Mouse (Mus musculus) adrenal gland, postnatal 10 days (tissue): ENCODE results near the gene Stim2. TPM values are rescaled to one million over a fixed set of nuclear protein-coding genes. Genes with fewer than 3 reads are reported as not detected.

Experiments
- DNase-seq: peaks from one replicate; pipeline ENCODE4 v3.0.0; 2021; ENCODE audit warnings: mixed read lengths
- total RNA-seq, 2 experiments: library from RNA; stranded (reverse); gene quantifications; 2 replicates each; pipeline ENCODE4 v1.2.3; 2021

The Stim2 gene
- total RNA-seq, 2 experiments from 2014 or later = 28.7 to 35.1 TPM

DNA sequence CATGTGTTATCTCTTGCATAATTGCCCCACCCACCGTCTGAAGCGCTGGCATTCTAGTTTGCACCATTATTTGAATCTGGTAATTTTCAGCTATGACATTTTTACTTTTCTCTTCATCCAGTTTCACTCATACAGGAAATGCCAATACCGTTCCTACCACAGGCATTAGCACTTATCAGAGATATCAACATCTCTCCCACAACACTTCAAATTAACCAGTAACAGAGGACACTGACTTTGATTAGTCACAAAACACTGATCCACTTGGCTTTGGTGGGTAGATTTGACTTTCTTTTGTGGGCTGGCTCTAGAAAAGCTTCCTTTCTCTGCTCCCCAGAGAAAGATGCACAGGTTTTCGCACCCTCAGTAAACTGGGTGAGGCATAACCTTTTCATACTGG lies 3.7 kb upstream of the Stim2 start:
- no peak for DNase-seq

DNA sequence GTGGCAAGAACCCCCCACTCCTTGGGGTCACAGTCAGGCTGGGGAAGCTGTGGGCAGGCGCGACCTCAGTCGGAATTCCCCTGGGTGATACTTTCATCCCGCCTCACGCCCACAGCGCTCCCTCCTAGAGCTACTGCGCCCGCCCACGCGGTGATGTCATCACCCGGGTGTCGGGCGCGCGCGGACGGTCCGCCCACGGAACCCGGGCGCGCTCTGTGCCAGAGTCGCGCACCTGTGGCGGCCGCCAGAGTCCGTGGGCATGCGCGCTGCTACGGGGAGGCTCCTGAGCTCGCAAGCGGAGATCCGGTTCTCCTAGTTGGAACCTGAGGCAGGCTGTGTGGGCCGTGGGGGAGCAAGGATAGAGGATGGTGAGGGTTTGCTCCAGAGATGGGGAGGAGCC lies 3.0 kb upstream of the Stim2 start:
- DNase-seq = peak; percentile 83

DNA sequence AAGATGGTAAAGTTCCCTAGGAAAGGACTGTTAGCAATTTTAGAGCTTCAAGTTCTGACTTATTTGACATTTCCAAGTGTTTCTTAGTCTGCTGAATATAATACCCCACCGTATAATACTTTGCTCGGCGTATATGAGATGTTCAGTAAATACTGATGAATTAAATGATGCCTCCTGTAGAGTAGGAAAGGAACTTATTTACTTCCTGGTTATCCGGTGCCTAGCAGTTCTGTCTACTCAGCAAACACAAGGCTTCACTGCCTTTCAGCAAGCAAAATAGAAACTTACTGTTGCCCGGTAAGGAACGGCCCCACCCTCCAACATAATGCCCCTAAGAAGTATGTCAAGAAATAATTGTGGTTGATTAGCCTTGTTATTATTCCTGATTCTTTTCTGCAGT lies 1.5 kb upstream of the Stim2 start:
- DNase-seq = no peak

DNA sequence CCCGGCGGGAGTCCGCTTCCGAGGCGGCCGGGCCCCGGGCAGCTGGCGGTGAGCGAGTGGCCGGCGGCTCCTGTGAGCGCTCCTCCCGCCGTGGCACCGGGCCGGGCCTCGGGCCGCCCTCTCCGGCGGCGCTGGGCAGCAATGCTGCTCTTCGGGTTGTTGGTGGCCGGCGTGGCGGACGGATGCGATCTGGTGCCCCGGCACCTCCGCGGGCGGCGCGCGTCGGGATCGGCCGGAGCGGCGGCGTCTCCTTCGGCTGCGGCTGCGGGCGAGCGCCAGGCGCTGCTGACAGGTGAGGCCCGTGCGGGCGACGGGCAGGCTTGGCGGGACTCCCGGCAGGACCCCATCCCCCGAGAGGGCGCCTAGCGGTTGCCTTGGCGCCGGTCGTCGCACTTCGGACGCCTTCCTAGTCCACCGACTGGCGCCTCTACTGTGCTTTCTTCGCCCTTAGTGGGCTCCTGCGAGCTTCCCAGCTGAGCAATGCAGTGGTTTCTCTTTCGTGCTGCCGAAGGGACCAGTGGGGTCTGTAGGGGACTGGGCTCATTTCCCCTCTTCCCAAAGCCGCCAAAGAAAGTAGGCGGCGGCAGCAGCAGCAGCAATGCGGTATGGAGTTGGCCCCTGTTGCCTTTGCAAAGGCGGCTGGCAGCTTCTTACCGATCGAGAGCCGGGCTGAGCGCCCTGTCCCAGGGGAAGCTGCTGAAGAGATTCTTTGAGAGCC lies 603 bp downstream of the Stim2 start:
- DNase-seq = peak; percentile 71

DNA sequence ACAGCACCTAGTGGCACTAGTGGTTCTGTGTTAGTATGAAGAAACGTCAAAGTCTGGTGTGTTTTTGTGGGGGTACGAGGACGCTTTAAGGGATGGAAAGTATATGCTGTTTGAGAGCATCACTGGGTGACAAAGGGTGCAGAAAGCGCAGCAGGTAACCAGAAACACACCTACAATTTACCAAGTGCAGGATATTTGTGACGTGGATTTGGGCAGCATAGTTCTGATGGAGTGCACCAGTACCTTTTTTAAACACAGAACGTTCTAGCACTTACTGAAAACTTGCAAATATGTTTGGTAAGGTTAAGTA lies 1.1 kb downstream of the Stim2 start:
- no peak for DNase-seq

DNA sequence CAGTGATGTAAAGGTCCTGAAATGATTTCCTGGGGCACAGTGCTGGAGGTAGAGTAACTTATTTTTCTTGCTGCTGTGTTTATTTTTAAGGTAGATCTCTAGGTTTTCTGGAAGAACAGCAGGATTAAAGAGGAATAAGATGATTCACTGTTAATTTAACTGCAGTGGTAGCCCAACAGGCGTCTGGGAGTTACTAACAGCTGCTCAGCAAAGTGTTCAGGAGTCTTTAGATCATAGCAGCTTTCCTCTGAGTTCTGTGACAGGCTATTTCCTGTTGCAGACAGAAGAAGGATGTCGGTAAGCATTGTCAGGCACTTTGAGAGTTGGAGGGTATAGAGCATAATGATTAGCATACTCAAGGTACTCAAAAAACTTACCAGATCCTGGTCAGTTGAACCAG lies 1.5 kb downstream of the Stim2 start:
- no peak for DNase-seq

DNA sequence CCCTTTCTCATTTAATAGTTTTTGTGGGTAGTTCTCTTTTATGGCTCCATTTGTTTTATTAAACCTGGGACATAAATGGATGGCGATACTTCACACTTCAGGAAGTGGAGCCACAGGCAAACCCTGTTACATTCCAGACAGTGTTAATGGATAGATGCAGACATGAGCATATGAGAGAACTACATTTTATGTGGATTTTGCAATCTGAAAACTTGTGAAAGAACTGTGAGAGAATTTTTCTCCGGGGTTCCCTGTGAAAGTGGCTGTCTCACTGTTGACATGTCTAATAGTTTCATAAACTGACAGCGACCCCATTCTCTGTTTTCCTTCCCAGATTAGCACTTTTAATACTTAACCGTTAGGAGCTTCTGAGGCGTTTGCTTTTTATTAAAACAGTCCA lies 2.7 kb downstream of the Stim2 start:
- no peak for DNase-seq

DNA sequence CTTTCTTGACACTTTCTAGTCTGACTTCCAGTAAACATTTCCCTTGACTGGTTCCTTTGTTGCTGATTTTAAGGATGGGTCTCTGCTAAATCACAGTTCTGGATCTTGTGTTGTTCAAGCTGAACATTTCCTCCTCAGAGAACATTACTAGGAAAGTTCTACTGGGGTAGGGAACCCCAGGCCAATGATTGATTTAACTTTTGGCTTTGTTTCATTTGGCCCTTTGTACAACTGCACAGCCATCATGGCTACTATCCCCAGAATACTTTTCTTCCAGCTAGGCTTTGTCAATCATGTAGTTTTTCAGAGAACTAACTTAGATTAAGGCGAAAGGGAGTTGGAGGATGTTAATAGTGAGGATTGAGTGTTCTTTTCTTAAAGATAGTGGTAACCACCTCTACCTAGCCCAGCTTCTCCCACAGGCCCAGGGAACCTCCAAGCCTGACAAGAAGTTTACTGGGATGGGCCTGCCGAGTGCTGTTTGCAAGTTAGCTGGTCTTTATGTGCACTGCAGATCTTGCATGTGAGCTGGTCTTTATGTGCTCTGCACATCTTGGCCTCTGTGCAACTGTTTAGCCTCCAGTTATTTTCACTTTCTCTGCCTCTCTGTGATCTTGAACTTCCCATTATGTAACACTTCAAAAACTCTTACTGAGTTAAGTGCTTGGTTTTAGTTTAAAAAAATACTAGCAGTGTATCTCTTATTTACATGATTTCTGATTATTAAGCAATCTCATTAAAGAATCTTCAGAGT lies 7.0 kb downstream of the Stim2 start:
- DNase-seq = no peak

DNA sequence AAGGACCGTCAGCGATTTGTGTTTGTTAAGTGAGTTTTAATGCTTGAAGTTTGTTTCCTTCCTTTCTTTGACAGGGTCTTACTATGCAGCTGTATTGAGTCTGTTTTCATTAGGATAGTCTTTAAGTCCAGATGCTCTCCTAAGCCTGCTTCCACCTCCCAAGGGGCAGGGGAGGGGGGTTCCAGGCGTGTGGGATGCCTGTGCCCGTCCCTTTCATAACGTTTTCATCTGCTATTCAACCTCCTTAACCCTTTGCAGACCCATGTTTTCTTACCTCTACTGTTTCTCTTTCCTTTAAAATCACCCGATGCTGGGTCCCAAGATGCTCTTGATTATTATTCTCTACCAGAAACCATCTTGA lies 7.5 kb downstream of the Stim2 start:
- no peak for DNase-seq

DNA sequence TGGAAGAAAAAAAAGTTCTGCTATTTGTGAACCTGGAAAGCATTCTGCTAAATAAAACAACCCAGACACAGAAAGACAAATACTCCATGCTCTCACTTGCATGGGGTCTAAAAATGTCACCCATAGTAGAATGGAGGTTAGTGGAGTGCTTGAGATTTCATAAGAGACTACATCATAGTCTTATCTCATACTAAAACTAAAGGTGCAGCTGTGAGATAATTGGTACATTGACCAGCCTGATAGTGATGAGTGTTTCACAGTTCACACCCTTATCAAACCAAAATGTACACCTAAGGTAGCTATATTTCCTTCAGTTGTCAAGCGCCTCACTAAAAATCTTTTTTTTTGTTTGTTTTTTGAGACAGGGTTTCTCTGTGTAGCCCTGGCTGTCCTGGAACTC lies 8.5 kb downstream of the Stim2 start:
- DNase-seq = no peak

DNA sequence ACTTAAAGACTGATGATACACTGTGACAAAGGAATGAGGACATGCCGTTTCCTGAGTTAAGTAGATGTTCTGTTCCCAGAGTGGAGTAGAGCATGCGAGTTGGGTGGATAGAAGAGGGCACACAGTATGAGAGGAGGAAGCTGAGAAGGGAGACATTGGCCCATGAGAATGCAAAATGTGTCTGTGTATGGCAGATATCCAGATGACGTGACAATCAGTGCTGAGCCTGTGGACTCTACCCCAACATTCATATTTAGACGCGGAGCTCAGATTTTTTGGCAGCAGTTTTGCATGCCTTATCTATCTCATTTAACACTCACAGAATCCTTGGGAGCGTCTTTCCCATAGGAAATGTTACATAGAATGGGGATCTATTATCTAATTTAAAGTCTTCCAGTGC lies 9.3 kb downstream of the Stim2 start:
- no peak for DNase-seq

DNA sequence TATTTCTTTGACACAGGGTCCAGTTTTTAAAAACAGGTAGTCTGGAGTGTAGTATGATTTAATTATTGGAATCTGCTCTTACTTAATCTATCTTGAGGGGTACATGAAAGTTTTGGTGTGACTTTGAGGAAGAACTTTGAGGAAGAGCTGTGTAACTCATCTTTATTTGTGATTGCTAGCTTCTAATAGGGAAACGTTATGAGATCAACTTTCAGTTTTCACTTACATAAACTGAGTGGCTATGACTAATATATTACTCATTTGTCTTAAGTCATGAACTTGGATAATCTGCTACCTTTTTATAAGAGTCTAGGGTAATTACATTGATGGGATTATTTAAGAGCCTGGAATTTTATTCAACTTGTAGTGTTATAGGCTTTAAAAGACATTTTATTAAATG lies 15.0 kb downstream of the Stim2 start:
- no peak for DNase-seq

DNA sequence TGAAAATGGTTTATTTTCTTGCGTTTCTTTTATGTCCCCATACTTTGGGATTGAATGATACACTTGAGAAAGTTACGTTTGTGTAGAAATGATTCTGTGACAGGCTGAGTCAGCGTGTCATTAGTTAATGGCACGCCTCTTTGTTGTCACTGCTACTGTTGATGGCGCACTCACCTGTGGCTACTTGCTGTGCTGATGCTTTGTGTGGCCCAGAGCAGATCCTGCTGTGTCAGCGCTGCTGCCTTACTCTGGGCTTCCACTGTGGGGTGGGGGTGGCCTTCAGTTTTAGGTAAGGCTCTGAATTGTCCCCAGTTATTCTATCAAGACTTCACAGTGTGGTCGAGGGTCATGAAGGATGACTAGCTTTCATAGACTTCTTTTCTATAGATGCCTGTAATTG lies 18.8 kb downstream of the Stim2 start:
- no peak for DNase-seq

DNA sequence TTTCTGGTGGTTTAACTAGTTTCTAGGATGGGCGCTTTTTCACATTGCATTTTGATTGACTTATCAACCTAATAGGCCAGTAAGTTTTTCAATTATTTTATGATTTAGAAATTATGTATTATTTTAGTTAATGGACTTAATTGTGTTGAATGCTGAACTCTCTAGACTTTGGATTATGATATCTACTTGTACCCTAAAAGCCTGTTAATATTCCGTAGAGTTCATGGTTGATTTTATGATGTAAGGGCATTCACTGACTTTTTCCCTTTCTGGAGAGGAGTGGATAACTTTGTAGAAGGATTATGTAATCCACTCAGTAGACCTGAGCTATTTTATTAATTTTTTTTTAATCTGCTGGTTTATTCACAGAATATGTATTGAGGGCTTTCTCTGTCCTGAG lies 20.6 kb downstream of the Stim2 start:
- DNase-seq = no peak

DNA sequence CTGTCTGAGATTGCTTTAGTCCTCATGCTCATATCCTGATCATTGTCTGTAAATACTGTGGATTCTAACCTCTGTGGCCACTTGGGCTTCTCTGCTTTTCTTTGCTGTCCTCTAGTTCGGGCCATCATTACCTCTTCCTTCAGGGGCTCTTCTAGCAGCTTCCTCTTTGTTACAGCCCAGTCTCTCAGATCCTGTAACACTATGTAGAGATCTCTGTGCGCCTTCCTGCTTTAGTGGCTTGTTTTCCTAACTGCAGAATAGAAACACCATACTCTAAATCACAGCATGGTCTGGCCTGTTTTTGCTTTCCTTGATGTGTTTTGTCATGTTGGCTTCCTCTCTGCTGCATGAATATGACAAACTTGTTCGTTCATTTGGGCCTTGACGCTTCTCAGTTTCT lies 21.2 kb downstream of the Stim2 start:
- no peak for DNase-seq

DNA sequence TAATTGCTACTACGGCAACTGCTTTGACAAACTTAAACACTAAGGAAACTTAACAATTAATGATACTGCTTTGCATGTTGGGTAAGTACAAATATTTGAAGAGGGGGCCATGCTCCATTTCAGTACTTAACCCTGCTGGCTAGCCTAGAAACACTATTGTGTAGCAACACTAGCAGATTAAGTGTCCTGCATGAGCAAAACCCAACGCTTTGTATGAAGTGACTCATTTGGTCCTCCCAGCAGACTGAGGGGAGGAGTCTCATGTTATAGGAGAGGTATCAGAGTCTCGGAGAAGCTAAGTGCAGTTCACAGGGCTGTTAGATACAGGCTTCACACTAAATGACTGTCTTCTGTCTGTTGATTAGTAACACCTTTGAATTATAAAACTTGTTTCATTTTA lies 26.3 kb downstream of the Stim2 start:
- DNase-seq = no peak

DNA sequence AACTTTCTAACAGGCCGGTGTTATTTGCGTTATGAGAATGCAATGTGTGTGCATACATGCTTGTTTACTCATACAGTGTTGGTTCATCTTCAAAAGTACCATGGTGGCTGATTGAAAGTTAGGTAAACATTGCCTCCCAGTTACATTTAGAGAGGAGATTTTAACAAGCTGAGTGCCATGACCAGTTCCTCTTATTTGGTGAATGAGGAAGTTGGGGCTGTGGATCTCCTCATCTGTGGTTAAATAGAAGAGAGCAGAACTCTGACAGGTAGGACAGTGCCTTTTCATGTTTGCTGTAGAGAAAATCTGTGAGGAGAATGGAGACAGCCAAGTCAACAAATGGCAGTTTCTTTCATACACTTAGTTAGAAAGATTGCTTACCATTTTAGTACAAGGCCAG lies 27.3 kb downstream of the Stim2 start:
- no peak for DNase-seq

DNA sequence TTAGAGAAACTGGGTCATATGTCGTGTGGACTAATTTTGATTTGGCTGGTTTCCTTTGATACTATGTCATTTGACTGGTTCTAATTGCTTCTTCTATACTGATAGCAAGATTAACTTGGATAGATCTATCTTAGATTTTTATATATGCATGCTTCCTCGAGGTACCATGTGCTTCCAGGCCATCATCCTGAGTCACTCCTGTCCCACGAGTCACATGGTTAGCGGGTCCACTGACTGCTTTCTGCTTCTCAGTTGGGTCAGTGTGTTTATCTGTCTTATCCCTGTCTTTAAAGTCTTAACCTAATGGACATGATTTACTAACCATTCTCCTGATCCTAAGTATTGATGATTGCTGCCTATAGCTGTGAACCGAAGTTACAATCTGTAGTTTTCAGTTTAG lies 34.9 kb downstream of the Stim2 start:
- no peak for DNase-seq

DNA sequence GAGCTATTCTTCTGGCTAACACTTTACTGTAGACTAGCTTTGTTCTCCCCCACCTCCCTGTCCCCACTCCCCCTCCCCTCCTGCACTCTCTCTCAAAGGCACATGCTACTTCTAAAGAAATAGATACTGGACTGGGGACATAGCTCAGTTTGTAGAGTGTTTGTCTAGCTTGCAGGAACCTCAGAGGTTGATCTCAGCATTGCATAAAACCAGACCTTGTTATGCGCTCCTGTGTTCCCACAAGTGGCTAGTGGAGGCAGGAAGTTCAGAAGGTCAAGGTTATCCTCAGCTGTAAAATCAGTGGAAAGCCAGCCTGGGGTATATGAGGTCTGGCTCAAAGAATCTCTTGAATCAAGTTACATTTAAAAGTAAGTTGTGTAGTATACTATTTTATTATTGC lies 36.4 kb downstream of the Stim2 start:
- no peak for DNase-seq

DNA sequence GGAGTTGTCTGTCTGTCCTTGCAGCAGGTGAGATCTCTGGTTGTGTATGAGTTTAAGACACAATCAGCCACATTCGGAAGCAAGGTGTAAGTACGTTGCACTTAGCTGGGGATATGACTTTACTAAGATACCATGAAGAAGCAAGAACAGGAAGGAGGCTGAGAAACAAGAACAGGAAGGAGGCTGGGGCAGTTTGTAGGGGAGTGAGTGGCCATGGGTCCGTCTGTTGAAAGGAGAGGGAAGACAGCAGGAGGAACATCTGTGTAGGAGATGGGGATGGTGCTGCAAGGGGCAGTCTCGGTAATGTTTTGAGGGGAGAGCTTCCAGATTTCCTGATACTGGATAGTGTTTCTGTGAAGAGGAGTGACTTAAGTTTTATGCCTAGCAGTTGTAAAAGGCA lies 40.3 kb downstream of the Stim2 start:
- DNase-seq = no peak

DNA sequence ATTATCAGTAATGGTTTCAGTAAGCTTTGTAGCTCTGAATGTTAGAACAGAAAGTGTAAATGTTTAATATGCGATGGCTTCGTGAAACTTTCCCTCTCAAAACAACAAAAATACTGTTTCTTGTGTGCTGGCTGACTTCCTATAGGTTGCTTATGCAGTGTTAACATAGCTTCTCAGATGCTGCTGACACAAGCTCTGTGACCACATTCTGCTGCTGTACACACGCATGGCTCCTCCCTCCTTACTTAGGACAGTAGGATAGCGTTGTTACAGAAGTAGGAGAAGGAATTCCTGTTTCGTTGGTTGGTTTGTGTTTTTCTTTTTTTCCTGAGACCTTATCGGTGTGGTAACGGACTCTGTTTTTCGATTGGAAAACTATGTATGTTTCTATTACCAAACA lies 42.2 kb downstream of the Stim2 start:
- DNase-seq = no peak

DNA sequence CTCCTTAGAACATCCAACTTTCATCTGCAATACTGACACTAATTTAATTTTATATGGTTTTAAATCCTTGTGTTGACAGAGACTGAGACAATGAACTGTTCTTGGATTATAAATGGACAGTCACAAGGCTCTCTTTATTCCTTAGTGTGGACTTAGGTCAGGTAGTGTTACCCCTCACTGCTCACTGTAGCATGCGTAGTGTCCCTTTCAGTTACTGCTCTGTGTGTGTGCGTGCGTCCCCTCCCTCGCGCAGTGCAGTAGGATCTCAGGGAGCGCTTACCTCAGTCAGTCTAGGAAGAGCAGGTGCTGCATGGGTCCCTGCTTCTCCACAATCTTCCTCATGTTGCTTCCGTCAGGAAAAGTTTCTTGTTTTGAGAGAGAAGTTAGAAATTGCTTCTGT lies 43.7 kb downstream of the Stim2 start:
- DNase-seq = no peak

DNA sequence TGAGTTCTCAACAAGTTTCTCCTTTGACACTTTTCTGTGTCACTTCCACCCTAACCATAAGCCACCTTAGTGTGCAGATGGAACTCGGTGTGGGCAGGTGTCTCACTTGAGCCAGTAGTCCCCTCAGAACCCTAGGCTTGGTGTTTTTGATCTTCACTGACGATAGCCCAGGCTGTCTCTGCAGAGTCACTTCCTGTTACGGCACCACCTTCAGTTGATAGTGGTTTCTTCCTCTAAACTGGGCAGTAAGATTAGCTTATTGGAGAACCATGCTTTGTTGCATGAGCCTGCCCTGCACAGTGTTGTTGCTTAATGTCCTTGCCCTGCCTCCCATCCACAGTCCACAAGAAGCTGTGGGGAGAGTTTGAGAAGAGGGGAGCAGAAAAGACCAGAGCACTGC lies 47.2 kb downstream of the Stim2 start:
- no peak for DNase-seq

DNA sequence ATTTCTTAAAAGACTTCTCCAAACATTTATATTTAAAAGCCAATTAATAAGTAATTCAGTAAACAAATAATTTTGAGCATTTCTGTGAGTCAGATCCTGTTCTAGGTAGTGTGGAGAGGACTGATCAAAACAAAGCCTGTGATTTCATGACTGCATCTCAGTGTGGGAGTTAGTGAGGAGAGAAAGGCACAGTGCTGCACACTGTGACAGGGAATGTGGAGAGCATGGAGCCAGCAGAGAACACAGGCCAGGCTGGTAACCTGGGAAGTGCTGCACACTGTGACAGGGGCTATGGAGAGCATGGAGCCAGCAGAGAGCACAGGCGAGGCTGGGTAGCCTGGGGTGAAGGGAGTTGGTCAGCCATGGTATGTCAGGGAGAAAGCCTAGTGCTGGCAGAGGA lies 48.1 kb downstream of the Stim2 start:
- no peak for DNase-seq
